Mouse (Mus musculus) G1E (cell line): Measurements from ENCODE around the gene H2-T24. TPM values are rescaled to one million over a fixed set of nuclear protein-coding genes. Genes with fewer than 3 reads are reported as not detected.
A peak's percentile ranks its signal among the peaks of the same experiment; 100 is the strongest.
"Not testable (repeated sequence)": the region's sequence is repeated elsewhere in the genome, so short reads cannot be mapped to it uniquely, and the experiment has no call there.

Experiments
- ATAC-seq: 2 replicates; pipeline ENCODE4 v1.8.0; 2016; ENCODE audit warnings: mild to moderate bottlenecking; ENCODE audit not compliant: insufficient number of reproducible peaks, poor library complexity, low FRiP score, severe bottlenecking; ENCODE audit errors: extremely low read depth
- DNase-seq: peaks from one replicate; pipeline ENCODE4 v3.0.0; 2012; ENCODE audit warnings: low spot score
- H3K27me3 ChIP-seq: 2 replicates; pipeline ENCODE4 v1.6.1; 2012; ENCODE audit warnings: mild to moderate bottlenecking, low read length, inconsistent platforms; ENCODE audit not compliant: insufficient read depth
- H3K36me3 ChIP-seq: replicated peaks from 2 replicates; pipeline ENCODE3; 2012; ENCODE audit warnings: mild to moderate bottlenecking, inconsistent platforms
- H3K4me1 ChIP-seq: 2 replicates; pipeline ENCODE4 v1.6.1; 2012; ENCODE audit warnings: low read depth, low read length, inconsistent platforms, mixed read lengths; ENCODE audit not compliant: insufficient read depth
- H3K4me3 ChIP-seq: 2 replicates; pipeline ENCODE4 v1.5.1; 2012; ENCODE audit warnings: low read depth, mild to moderate bottlenecking, inconsistent platforms, low read length, moderate library complexity, mixed read lengths
- H3K9me3 ChIP-seq: replicated peaks from 2 replicates; pipeline ENCODE4 v1.6.1; 2012; ENCODE audit warnings: inconsistent platforms
- CTCF ChIP-seq: IDR thresholded peaks from 2 replicates; pipeline ENCODE4 v1.5.1; 2012; ENCODE audit warnings: low read depth, low read length, inconsistent platforms, mixed read lengths
- GATA1 ChIP-seq: IDR thresholded peaks from 2 replicates; pipeline ENCODE4 v1.6.1; 2012; ENCODE audit warnings: borderline replicate concordance, low read length, inconsistent platforms, mixed read lengths
- GATA2 ChIP-seq: IDR thresholded peaks from 2 replicates; pipeline ENCODE4 v1.6.1; 2012; ENCODE audit warnings: low read depth, low read length, inconsistent platforms, borderline replicate concordance
- POLR2AphosphoS5 ChIP-seq: IDR thresholded peaks from 2 replicates; pipeline ENCODE4 v1.6.1; 2012; ENCODE audit warnings: low read depth, low read length, inconsistent platforms; ENCODE audit not compliant: insufficient replicate concordance
- TAL1 ChIP-seq: conservative IDR thresholded peaks from 2 replicates; pipeline ENCODE4 v1.6.1; 2012; ENCODE audit warnings: low read depth, low read length, inconsistent platforms, mixed read lengths
- polyA plus RNA-seq: library from polyadenylated mRNA; stranded (reverse); fragments of >175 nt; gene quantifications from 2 replicates; pipeline ENCODE4 v1.2.3, GENCODE M21; 2012
- total RNA-seq, 2 experiments: library from RNA; stranded (forward) in 1 of 2; stranded (reverse) in 1 of 2; fragments of 200-1000 nt in 1 of 2; fragments of >200 nt in 1 of 2; fragmentation: Nextera tagmentation in 1 of 2; gene quantifications; 2 replicates each; pipeline ENCODE4 v1.2.3; 2014 to 2017

H2-T24 gene
- total and polyA plus RNA-seq, 3 experiments = 0.47 to 16.6 (median 6.9) TPM

GRCm38 (mm10) chr17:36019519-36019918, 841 bp downstream of the H2-T24 start:
- H3K9me3 ChIP-seq = peaks cover 16% of the 10 kb centered on the region
- DNase-seq = no peak
- ATAC-seq = no peak
- no peak for TF ChIP-seq POLR2AphosphoS5
- TF ChIP-seq GATA1 = no peak
- no peak for TF ChIP-seq GATA2
- TF ChIP-seq TAL1 = no peak
- no peak for TF ChIP-seq CTCF
- H3K4me3 ChIP-seq = peak overlapping the region; percentile 56; the same call in 1 of the 2 replicates
- no peaks in the 10 kb centered on the region for H3K27me3 ChIP-seq
- H3K36me3 ChIP-seq = peaks cover 85% of the 10 kb centered on the region
- H3K4me1 ChIP-seq = peaks cover 83% of the 10 kb centered on the region

GRCm38 (mm10) chr17:36018979-36019378, 1.4 kb downstream of the H2-T24 start:
- ATAC-seq = no peak
- H3K9me3 ChIP-seq = peaks cover 16% of the 10 kb centered on the region
- TF ChIP-seq CTCF (no peak), GATA1 (no peak)
- H3K4me1 ChIP-seq = peaks cover 83% of the 10 kb centered on the region
- H3K4me3 ChIP-seq = no peak overlapping the region; the same call in 1 of the 2 replicates
- DNase-seq = no peak
- no peaks in the 10 kb centered on the region for H3K27me3 ChIP-seq
- H3K36me3 ChIP-seq = peaks cover 85% of the 10 kb centered on the region

GRCm38 (mm10) chr17:36017046-36017445, 3.3 kb downstream of the H2-T24 start:
- Histone ChIP-seq H3K27me3 (no peaks in the 10 kb centered on the region), H3K4me3 (no peak overlapping the region), H3K36me3 (peaks cover 70% of the 10 kb centered on the region), H3K4me1 (peaks cover 65% of the 10 kb centered on the region), H3K9me3 (peaks cover 14% of the 10 kb centered on the region)
- TF ChIP-seq TAL1 (no peak), GATA2 (no peak), GATA1 (no peak), POLR2AphosphoS5 (no peak), CTCF (no peak)
- DNase-seq = no peak
- ATAC-seq = no peak

- peaks cover 48% of the 10 kb centered on the region for H3K4me1 ChIP-seq
- TF ChIP-seq TAL1 (no peak), GATA2 (no peak), POLR2AphosphoS5 (no peak), GATA1 (no peak), CTCF (no peak)
- no peak overlapping the region for H3K4me3 ChIP-seq
- no peak for DNase-seq
- ATAC-seq = no peak
- peaks cover 52% of the 10 kb centered on the region for H3K36me3 ChIP-seq
- H3K9me3 ChIP-seq = no peaks in the 10 kb centered on the region; the same call in 1 of the 2 replicates
- no peaks in the 10 kb centered on the region for H3K27me3 ChIP-seq
Measured at GRCm38 (mm10) chr17:36014977-36015376, 5.4 kb downstream of the H2-T24 start.

DNA sequence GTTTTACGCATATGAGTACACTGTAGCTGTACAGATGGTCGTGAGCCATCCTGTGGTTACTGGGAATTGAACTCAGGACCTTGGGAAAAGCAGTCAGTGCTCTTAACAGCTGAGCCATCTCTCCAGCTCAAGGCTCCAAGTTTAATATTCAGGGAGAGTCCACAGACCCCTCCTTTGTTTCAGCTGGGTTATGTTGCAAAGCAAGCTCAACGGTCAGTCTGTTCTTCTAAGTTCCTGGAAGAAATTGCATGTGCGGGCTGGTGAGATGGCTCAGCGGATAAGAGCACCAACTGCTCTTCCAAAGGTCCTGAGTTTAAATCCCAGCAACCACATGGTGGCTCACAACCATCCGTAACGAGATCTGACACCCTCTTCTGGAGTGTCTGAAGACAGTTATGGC, 16.0 kb downstream of the H2-T24 start:
- H3K36me3 ChIP-seq = peaks cover 62% of the 10 kb centered on the region
- DNase-seq, ATAC-seq, H3K4me3 ChIP-seq, H3K27me3 ChIP-seq: not testable (repeated sequence)
- peaks cover 30% of the 10 kb centered on the region for H3K9me3 ChIP-seq
- H3K4me1 ChIP-seq = peaks cover 68% of the 10 kb centered on the region

GRCm38 (mm10) chr17:36003331-36003730, 17.0 kb downstream of the H2-T24 start:
- Histone ChIP-seq H3K27me3 (no peaks in the 10 kb centered on the region), H3K9me3 (peaks cover 30% of the 10 kb centered on the region), H3K4me3 (no peak overlapping the region; the same call in 1 of the 2 replicates), H3K4me1 (peaks cover 78% of the 10 kb centered on the region), H3K36me3 (peaks cover 65% of the 10 kb centered on the region)
- DNase-seq = no peak
- TF ChIP-seq TAL1 (no peak), POLR2AphosphoS5 (no peak), GATA1 (no peak), CTCF (no peak), GATA2 (no peak)
- no peak for ATAC-seq

GRCm38 (mm10) chr17:36001966-36002365, 18.4 kb downstream of the H2-T24 start:
- Histone ChIP-seq H3K36me3 (peaks cover 67% of the 10 kb centered on the region), H3K4me3 (no peak overlapping the region; the same call in 1 of the 2 replicates), H3K27me3 (no peaks in the 10 kb centered on the region), H3K9me3 (peaks cover 30% of the 10 kb centered on the region), H3K4me1 (peaks cover 91% of the 10 kb centered on the region)
- TF ChIP-seq GATA2 = no peak
- no peak for TF ChIP-seq GATA1
- TF ChIP-seq TAL1 = peak; percentile 74
- DNase-seq (peak; percentile 57), ATAC-seq (peak; percentile 67)
